Mouse (Mus musculus): Measurements from ENCODE around the gene Gbe1. TPM values are rescaled to one million over a fixed set of nuclear protein-coding genes. Genes with fewer than 3 reads are reported as not detected.

The Gbe1 gene
- polyA plus RNA-seq, 1 experiment from 2014 or later: 26.0 TPM

GRCm38 (mm10) chr16:70358326-70358725 lies 44.6 kb downstream of the Gbe1 start:
- Histone ChIP-seq H3K9me3 (no peaks in the 10 kb centered on the region), H3K27ac (no peak overlapping the region), H3K36me3 (no peaks in the 10 kb centered on the region), H3K4me2 (no peak overlapping the region), H3K9ac (no peak overlapping the region), H3K4me3 (no peak overlapping the region), H3K4me1 (no peaks in the 10 kb centered on the region), H3K27me3 (no peaks in the 10 kb centered on the region)
- 87% methylated on average over 6 of the region's 6 CpGs for WGBS
- no peak for ATAC-seq (ENCODE audit: borderline replicate concordance, extremely low read depth, low FRiP score, low TSS enrichment)

DNA sequence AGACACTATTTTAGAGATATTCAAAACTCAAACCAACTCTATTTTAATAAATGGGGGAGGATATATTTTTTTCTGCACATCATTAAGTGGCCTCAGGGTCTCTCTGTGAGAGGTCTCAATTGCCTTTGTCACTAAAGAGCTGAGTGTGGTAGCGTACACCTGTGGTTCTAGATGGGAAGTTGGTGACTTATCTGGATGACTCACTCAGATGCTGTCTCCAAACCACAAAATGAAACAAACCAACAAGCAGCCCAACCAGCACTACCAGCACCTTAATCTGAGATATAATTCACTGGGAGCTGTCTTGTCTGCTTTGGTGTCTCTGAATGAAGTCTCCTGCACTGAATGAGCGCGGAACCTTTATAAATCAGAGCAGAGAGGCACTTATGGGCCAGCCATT lies 51.5 kb downstream of the Gbe1 start:
- Histone ChIP-seq H3K9me3 (no peaks in the 10 kb centered on the region), H3K4me2 (no peak overlapping the region), H3K27me3 (no peaks in the 10 kb centered on the region), H3K4me3 (no peak overlapping the region), H3K9ac (no peak overlapping the region), H3K27ac (no peak overlapping the region), H3K36me3 (no peaks in the 10 kb centered on the region), H3K4me1 (no peaks in the 10 kb centered on the region)
- 92% methylated on average over 3 of the region's 3 CpGs for WGBS
- no peak for ATAC-seq (ENCODE audit: borderline replicate concordance, extremely low read depth, low FRiP score, low TSS enrichment)

- Histone ChIP-seq H3K4me3 (no peak overlapping the region), H3K36me3 (no peaks in the 10 kb centered on the region), H3K4me2 (no peak overlapping the region), H3K27ac (no peak overlapping the region), H3K9me3 (no peaks in the 10 kb centered on the region), H3K27me3 (no peaks in the 10 kb centered on the region), H3K9ac (no peak overlapping the region), H3K4me1 (no peaks in the 10 kb centered on the region)
- 90% methylated on average over 2 of the region's 2 CpGs for WGBS
- ATAC-seq (ENCODE audit: borderline replicate concordance, extremely low read depth, low FRiP score, low TSS enrichment): no peak
Observed at GRCm38 (mm10) chr16:70381045-70381444, 67.3 kb downstream of the Gbe1 start.

GRCm38 (mm10) chr16:70385494-70385893 lies 71.7 kb downstream of the Gbe1 start:
- no peaks in the 10 kb centered on the region for H3K4me1 ChIP-seq
- no peak overlapping the region for H3K4me3 ChIP-seq
- H3K4me2 ChIP-seq: no peak overlapping the region
- no peak overlapping the region for H3K27ac ChIP-seq
- 89% methylated on average over 1 of the region's 1 CpGs for WGBS
- H3K9me3 ChIP-seq: no peaks in the 10 kb centered on the region
- H3K9ac ChIP-seq: no peak overlapping the region
- no peaks in the 10 kb centered on the region for H3K36me3 ChIP-seq
- no peak for ATAC-seq (ENCODE audit: borderline replicate concordance, extremely low read depth, low FRiP score, low TSS enrichment)
- H3K27me3 ChIP-seq: no peaks in the 10 kb centered on the region

- no peak for ATAC-seq (ENCODE audit: borderline replicate concordance, extremely low read depth, low FRiP score, low TSS enrichment)
- no peak overlapping the region for H3K4me2 ChIP-seq
- no peak overlapping the region for H3K4me3 ChIP-seq
- no peaks in the 10 kb centered on the region for H3K36me3 ChIP-seq
- H3K27me3 ChIP-seq: no peaks in the 10 kb centered on the region
- no peaks in the 10 kb centered on the region for H3K4me1 ChIP-seq
- H3K27ac ChIP-seq: no peak overlapping the region
- H3K9me3 ChIP-seq: no peaks in the 10 kb centered on the region
- H3K9ac ChIP-seq: no peak overlapping the region
- WGBS: 94% methylated on average over 2 of the region's 2 CpGs
Observed at GRCm38 (mm10) chr16:70387385-70387784, 73.6 kb downstream of the Gbe1 start.

DNA sequence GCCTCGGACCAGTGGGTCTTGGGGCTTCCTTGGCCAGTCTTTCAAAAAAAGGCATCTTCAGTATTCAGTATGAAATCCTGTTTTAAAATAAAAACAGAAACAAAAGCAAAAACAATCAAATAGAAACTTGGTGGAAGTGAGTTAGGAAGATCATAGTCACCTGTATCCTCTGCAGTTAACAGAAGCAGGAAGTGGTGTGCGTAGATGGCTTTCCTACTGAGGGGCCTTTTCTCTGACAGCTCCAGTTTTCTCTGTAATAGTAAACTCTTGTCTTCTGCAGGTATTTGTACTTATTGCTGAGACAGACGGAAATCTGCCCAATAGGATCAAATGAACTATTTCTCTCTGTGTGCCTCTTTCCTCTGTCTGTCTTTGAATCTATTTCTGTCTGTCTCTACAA lies 81.5 kb downstream of the Gbe1 start:
- no peaks in the 10 kb centered on the region for H3K36me3 ChIP-seq
- H3K4me3 ChIP-seq: no peak overlapping the region
- 80% methylated on average over 3 of the region's 3 CpGs for WGBS
- H3K27ac ChIP-seq: no peak overlapping the region
- no peaks in the 10 kb centered on the region for H3K27me3 ChIP-seq
- no peak overlapping the region for H3K9ac ChIP-seq
- no peak overlapping the region for H3K4me2 ChIP-seq
- no peaks in the 10 kb centered on the region for H3K9me3 ChIP-seq
- H3K4me1 ChIP-seq: no peaks in the 10 kb centered on the region
- no peak for ATAC-seq (ENCODE audit: borderline replicate concordance, extremely low read depth, low FRiP score, low TSS enrichment)

DNA sequence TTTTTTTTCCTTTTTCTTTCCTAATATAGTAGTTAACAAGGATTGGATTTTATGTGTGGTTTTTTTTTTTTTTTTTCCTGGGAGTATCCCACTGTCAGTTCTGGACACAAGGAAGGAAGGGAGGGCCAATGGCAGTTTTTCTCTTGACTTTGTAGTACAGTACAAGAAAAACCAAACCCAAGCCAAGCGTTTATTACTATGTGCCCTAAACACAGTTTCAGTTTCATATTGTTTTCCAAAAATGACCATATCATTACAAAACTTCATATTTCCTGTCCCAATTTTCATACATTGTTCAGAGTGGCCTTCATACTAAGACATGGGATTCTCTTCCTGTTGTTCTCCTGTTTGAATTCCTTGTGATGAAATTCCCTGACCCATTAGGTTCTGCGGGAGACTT lies 94.0 kb downstream of the Gbe1 start:
- H3K27me3 ChIP-seq: no peaks in the 10 kb centered on the region
- ATAC-seq (ENCODE audit: borderline replicate concordance, extremely low read depth, low FRiP score, low TSS enrichment): no peak
- H3K9ac ChIP-seq: no peak overlapping the region
- 79% methylated on average over 2 of the region's 2 CpGs for WGBS
- no peak overlapping the region for H3K4me2 ChIP-seq
- H3K36me3 ChIP-seq: no peaks in the 10 kb centered on the region
- H3K27ac ChIP-seq: no peak overlapping the region
- no peak overlapping the region for H3K4me3 ChIP-seq
- H3K9me3 ChIP-seq: no peaks in the 10 kb centered on the region
- H3K4me1 ChIP-seq: no peaks in the 10 kb centered on the region

DNA sequence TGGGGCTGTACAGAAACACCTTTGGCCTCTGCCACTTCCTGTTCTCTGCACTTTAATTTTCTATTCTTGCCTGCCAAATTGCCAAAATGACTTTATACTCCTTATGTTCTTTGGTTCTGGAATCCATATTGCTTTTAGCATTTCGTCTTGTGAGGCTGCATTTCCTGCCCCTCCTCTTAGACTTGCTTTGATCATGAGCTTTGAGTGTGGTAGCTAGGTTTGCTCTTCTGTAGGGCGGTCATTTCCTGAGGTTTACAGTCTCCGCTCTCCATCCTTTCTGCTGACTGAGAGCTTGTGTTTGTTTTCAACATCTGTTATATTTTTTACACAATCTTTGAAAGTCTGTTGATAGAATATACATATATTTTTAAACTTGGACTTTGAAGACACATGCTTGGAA lies 107.3 kb downstream of the Gbe1 start:
- 52% methylated on average over 3 of the region's 3 CpGs for WGBS
- no peaks in the 10 kb centered on the region for H3K9me3 ChIP-seq
- no peak overlapping the region for H3K27ac ChIP-seq
- H3K4me1 ChIP-seq: no peaks in the 10 kb centered on the region
- no peaks in the 10 kb centered on the region for H3K27me3 ChIP-seq
- ATAC-seq (ENCODE audit: borderline replicate concordance, extremely low read depth, low FRiP score, low TSS enrichment): no peak
- no peak overlapping the region for H3K4me3 ChIP-seq
- H3K36me3 ChIP-seq: no peaks in the 10 kb centered on the region
- no peak overlapping the region for H3K9ac ChIP-seq
- H3K4me2 ChIP-seq: no peak overlapping the region

DNA sequence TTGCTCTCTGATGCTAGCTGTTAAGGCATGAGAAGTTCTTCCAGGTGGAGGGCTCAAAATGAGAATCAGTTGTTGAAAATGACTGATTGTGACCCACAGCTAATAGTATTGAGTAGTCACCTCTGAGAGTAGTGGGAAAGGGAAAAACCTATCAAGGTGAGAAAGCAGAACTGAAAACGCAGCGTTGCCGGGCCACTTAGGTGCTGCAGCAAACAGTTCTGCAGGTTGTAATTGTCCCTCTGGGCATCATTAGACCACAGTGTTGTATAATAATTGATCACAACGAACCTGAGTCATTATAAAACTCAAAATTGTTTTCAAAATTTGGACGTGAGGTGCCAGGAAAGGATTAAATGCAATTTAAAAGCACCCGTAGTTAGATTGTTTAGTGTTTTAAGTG lies 135.8 kb downstream of the Gbe1 start:
- Histone ChIP-seq H3K4me1 (no peaks in the 10 kb centered on the region), H3K9me3 (no peaks in the 10 kb centered on the region), H3K27me3 (no peaks in the 10 kb centered on the region), H3K4me2 (no peak overlapping the region), H3K27ac (no peak overlapping the region), H3K4me3 (no peak overlapping the region), H3K9ac (no peak overlapping the region), H3K36me3 (no peaks in the 10 kb centered on the region)
- ATAC-seq (ENCODE audit: borderline replicate concordance, extremely low read depth, low FRiP score, low TSS enrichment): no peak
- 79% methylated on average over 6 of the region's 6 CpGs for WGBS

GRCm38 (mm10) chr16:70475583-70475982 lies 161.8 kb downstream of the Gbe1 start:
- ATAC-seq (ENCODE audit: borderline replicate concordance, extremely low read depth, low FRiP score, low TSS enrichment): no peak
- 29% methylated on average over 1 of the region's 3 CpGs for WGBS
- H3K36me3 ChIP-seq: no peaks in the 10 kb centered on the region

GRCm38 (mm10) chr16:70476161-70476560 lies 162.4 kb downstream of the Gbe1 start:
- ATAC-seq (ENCODE audit: borderline replicate concordance, extremely low read depth, low FRiP score, low TSS enrichment): no peak
- WGBS: 69% methylated on average over 4 of the region's 4 CpGs
- H3K36me3 ChIP-seq: no peaks in the 10 kb centered on the region

More at GRCm38 (mm10) chr16:70475583-70475982, 161.8 kb downstream of the Gbe1 start:
- no peaks in the 10 kb centered on the region for H3K4me1 ChIP-seq
- no peak overlapping the region for H3K27ac ChIP-seq
- no peak overlapping the region for H3K9ac ChIP-seq
- no peak overlapping the region for H3K4me2 ChIP-seq
- H3K9me3 ChIP-seq: no peaks in the 10 kb centered on the region
- no peak overlapping the region for H3K4me3 ChIP-seq
- no peaks in the 10 kb centered on the region for H3K27me3 ChIP-seq

GRCm38 (mm10) chr16:70480494-70480893 lies 166.7 kb downstream of the Gbe1 start:
- Histone ChIP-seq H3K4me3 (no peak overlapping the region), H3K4me2 (no peak overlapping the region), H3K9ac (no peak overlapping the region), H3K27me3 (no peaks in the 10 kb centered on the region), H3K9me3 (no peaks in the 10 kb centered on the region), H3K36me3 (no peaks in the 10 kb centered on the region), H3K27ac (0 out of 2 replicates have a peak overlapping the region, but pooled peaks have one; percentile 2), H3K4me1 (no peaks in the 10 kb centered on the region)
- WGBS: 63% methylated on average over 3 of the region's 3 CpGs
- peak; percentile 69; the same call in 1 of the 2 replicates for ATAC-seq (ENCODE audit: borderline replicate concordance, extremely low read depth, low FRiP score, low TSS enrichment)

More at GRCm38 (mm10) chr16:70476161-70476560, 162.4 kb downstream of the Gbe1 start:
- no peak overlapping the region for H3K4me2 ChIP-seq
- no peak overlapping the region for H3K27ac ChIP-seq
- H3K4me1 ChIP-seq: no peaks in the 10 kb centered on the region
- H3K9me3 ChIP-seq: no peaks in the 10 kb centered on the region
- no peak overlapping the region for H3K4me3 ChIP-seq
- no peaks in the 10 kb centered on the region for H3K27me3 ChIP-seq
- H3K9ac ChIP-seq: no peak overlapping the region

GRCm38 (mm10) chr16:70506457-70506856 lies 192.7 kb downstream of the Gbe1 start:
- Histone ChIP-seq H3K4me1 (no peaks in the 10 kb centered on the region), H3K9me3 (no peaks in the 10 kb centered on the region), H3K27me3 (no peaks in the 10 kb centered on the region), H3K36me3 (no peaks in the 10 kb centered on the region), H3K4me2 (no peak overlapping the region), H3K27ac (no peak overlapping the region), H3K4me3 (no peak overlapping the region), H3K9ac (no peak overlapping the region)
- no peak for ATAC-seq (ENCODE audit: borderline replicate concordance, extremely low read depth, low FRiP score, low TSS enrichment)
- 47% methylated on average over 1 of the region's 1 CpGs for WGBS

Data from lung, embryonic 15.5 days (tissue).